Mouse (Mus musculus): ENCODE data around the gene Olfr209.

DNA sequence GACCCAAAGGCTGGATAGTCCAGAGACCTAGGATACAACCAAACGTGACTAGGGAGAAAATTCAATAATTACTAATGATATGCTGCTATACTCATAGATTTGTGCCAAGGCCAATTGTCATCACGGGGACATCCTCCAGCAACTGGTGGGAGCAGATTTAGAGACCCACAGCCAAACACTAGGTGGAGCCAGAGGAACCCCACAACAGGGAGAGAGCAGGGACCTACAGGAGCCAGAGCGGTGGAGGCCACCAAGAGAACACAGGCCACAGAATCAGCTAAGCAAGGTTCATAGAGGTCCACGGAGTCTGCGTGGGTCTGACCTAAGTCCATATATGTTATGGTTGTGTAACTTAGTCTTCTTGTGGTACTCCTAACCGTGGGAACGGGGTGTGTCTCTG, 37.3 kb upstream of the Olfr209 start:
- TF ChIP-seq CTCF (IDR thresholded peaks at IDR 0.05; ENCODE audit: low read depth) (peak; percentile 31), EP300 (IDR thresholded peaks at IDR 0.05; ENCODE audit: low read depth) (no peak)
